Mouse (Mus musculus) brain, embryonic 14.5 days (tissue): ENCODE data around the gene Cutal. TPM values are rescaled to one million over a fixed set of nuclear protein-coding genes. Genes with fewer than 3 reads are reported as not detected.

Experiments
- DNase-seq: peaks from one replicate; pipeline ENCODE4 v3.0.0-alpha.2; 2011; ENCODE audit warnings: low read depth
- CTCF ChIP-seq: fragments of 200-500 bp; IDR thresholded peaks from 2 replicates; pipeline ENCODE4 v1.5.1; 2012; ENCODE audit warnings: inconsistent platforms, mild to moderate bottlenecking, moderate library complexity, borderline replicate concordance; ENCODE audit not compliant: insufficient read depth, insufficient read length; ENCODE audit errors: extremely low read depth
- POLR2A ChIP-seq: fragments of 200-500 bp; IDR thresholded peaks from 2 replicates; pipeline ENCODE4 v1.6.1; 2012; ENCODE audit warnings: mild to moderate bottlenecking, inconsistent platforms, borderline replicate concordance; ENCODE audit not compliant: poor library complexity, insufficient read depth, insufficient read length, severe bottlenecking; ENCODE audit errors: extremely low read depth
- polyA plus RNA-seq: library from polyadenylated mRNA; depleted of rRNA; stranded (reverse); fragments of >200 nt; gene quantifications from 2 replicates; pipeline ENCODE4 v1.2.3, GENCODE M21; 2012; rRNA removed

The Cutal gene
- polyA plus RNA-seq, 1 experiment: 0.16 TPM

DNA sequence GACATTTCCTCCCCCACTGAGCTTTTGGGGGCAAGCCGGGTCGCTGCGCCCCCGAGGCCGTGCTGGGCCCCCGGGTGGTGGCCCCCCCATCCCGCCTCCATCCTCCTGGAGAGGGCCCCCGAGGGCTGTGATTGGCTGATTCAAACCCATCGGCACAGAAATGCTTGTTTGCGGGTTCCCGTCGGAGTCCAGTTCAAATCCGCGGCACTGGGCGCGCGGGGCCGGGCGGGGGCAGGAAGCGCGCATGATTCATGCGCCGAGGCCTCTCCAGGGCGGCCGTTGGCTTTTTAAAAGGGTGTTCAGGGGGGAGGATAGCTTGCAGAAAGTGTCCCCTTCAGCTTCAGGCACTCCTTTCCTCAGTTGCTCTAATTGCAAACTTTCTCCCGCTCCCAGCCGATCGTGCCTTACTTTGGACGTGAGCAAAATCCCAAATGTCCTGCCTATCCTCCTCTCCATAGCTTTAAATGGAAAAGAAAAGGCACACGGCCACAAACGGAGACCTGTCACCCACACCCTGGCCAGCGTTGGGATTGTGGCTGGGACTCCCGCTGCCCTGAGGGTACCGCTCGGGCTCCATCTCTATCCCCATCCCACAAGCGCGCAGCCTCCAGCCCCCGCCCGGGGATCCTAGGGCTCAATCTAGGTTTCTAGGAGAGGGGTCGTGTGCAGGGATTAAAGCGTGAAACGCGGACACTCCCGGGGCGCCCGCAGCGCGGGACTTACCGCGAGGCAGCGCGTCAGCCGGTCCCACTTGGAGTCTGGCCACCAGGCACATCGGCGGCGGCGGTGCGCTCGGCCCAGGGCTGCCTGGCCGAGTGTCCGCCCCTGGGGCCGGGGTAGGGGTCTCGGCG lies 39.2 kb downstream of the Cutal start, which contains the start of gene Phf19:
Gene Phf19, minus strand, starts transcription at position 809 of the 851 bp plus-strand sequence.
- peak; percentile 49 for DNase-seq
- TF ChIP-seq POLR2A (no peak), CTCF (no peak)

DNA sequence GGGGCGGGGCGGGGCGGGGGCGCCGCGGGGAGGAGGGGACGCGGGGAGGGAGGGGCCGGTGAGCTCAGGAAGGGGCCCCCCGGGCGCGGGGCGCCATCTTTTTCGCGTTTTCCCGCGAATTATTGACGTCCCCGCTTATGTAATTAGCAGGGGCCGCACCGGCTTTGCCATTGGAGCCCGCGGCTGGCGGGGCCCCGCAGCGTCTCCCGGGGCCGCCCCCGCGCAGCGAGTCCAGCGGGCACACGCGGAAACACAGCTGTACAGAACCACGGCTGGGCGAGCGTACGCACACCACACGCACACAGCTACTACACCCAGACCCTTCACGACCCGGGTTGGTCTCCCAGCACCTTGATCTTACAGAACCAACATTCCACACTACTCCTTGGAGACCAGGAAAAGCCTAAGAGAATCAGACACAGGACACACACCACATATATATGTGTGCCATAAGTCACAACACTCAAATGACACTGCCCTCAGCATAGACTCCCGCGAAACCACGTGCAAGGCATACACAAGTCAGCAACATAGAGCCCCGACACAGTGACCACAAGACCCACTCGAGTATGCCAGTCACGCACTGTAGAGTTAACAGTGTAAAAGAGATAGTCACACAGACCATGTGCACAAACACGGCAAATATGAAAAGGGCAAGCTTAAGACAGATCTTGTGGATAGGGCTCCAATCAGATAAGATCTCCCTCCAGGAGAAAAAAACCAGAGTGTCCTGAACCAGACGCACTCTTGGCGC lies 40.0 kb downstream of the Cutal start:
- DNase-seq: peak; percentile 47
- TF ChIP-seq CTCF (no peak), POLR2A (no peak)

DNA sequence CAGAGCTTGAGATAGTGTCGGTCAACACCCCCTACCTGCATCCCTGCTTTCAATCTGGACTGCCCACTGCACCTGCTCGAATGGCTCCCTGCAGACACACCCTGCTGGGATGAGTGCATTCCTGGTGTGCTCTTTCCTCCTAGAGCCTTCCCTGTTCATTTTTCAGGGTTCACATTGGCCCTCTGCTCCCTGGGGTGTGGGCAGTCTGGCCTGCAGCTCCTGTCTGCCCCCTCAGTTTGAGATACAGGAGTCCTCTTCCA lies 40.6 kb downstream of the Cutal start:
- DNase-seq: no peak
- TF ChIP-seq CTCF (no peak), POLR2A (no peak)

DNA sequence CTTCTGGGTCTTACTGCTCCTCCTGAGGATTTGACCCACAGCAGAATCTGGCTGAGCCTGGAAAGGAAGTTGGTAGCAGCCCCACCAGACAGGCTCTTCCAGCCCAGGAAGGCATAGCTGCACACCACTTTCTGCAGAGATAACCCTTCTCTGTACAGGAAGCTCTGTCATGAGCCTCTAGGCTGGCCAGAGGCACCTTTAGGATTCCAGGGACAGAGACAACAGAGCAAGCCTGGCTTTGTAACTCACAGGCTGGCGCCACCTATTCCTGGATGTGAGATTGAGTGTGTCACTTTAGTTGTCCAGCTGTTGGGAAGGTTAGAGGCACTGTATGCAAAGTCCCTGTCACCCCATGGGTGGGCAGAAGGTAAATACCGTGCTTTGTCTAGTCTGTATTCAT lies 40.9 kb downstream of the Cutal start:
- TF ChIP-seq CTCF (no peak), POLR2A (no peak)

DNA sequence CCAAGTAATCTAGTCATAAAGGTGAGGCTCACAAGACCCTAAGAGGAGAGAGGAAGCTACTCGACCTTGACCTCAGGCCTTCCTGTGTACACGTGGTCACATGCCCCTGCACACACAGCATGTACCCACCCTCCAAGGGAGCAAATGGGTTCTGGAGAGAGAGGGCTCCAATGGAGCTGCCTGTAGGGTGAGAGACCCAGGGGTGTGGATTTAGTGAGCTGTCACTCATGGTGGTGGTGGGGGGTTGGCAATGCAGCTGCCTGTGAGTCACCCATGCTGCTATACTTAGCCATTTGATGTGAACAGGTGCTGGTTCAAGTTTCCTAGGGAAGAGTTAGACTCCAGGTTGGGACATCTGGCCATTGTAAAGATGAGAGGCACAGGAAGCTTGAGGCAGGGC lies 45.9 kb downstream of the Cutal start:
- no peak for TF ChIP-seq CTCF
- TF ChIP-seq POLR2A: no peak

More for the DNA sequence above, 40.9 kb downstream of the Cutal start:
- no peak for DNase-seq

DNA sequence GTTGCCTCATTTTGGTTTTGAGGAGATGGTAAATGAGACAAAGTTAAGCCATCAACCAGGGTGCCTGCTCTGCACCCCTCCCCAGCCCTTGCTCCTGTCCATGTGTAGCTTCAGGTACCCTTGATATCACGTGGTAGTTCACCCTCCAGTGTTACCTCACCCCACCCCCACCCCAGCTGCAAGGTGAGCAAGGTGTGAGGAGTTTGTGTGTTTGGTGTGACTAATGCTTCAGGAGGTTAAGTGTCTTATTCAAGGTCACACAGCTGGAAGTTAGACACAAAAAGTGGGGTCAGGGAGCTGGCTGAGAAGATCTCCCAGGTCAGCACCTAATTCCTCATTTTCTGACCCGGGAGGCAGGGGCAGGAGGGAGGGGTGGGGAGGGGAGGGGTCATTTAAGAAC lies 48.5 kb downstream of the Cutal start:
- TF ChIP-seq CTCF (no peak), POLR2A (no peak)
- DNase-seq: no peak

More for the DNA sequence above, 45.9 kb downstream of the Cutal start:
- no peak for DNase-seq

DNA sequence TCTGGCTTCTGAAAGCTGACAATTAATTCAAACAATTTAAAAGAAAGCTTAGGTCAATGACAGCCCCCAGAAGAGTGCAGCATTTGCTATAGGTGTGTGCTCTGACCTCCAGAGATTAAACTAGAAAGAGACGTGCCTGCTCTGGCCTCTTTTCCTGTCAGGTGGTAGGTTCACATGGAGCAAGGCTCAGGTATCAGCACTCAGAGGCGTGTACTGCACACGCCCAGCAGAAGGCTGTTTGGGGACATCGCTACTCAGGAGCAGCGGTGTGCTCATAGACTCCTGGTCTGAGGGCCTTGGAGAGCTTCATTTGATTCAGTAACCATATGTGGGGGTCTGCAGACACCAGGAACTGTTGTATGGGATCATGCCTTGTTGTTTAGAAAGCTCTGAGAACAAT lies 53.1 kb downstream of the Cutal start:
- TF ChIP-seq POLR2A: no peak
- TF ChIP-seq CTCF: no peak
- DNase-seq: no peak

DNA sequence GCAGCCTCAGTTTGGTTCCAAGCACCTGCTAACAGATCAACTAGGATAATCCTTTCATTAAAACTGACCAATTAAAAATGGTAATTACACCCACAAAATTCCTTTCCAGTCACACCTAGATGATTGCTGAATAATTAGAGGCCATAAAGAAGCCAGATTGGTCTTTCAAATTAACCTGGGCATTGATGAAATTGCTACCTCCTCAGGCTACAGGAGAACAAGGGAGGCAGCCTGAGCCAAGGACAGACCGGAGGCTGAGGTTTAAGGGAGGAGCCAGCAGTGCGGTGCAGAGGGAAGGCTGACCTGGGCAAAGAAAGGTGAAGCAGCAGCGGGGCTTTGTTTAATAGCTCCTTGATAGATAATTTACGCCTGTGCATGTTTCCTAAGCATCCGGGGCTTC lies 63.3 kb downstream of the Cutal start:
- no peak for TF ChIP-seq POLR2A
- no peak for TF ChIP-seq CTCF
- DNase-seq: no peak

DNA sequence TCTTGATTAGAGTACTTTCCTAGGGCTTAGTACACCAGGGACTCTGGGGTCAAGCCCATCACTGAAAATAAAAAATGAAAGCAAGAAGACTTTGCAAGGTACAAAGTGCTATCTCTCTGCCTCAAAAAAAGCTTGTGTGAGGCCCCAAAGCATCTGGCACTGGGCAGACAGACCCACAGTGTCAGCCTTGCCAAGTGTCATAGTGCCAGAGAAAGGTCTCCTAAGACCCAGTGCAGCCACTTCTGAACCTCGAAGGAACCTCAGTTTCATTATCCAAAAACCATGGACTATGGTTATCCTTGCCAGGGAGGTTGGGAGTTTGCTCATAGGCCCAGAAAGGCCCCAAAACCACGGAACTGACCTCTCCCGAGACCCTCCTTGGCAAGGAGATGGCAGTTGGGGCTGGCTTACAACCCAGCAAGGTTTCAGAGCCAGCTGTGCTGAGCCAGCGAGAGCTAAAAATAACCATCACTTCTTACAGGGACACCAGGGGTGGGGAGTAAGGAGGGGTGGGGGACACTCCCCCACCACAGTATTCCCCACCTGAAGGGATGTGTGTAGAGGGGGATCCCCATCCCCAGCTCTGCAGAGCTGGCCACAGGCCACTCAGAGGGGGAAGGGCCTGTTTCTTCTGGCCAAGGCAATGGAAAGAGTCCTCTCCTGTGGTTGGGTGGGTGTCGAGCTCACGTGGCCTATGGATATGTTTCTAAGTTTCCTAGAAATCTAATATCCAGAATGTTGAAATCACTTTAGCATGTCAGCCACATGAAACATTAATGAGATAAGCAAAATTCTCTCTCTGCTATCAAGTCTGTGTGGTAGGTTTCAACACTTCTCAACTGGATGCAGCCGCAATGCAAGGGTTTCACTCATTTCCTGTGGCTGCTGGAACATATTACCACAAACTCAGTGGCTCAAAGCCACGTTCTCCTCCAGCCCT lies 64.3 kb downstream of the Cutal start:
- DNase-seq: no peak

DNA sequence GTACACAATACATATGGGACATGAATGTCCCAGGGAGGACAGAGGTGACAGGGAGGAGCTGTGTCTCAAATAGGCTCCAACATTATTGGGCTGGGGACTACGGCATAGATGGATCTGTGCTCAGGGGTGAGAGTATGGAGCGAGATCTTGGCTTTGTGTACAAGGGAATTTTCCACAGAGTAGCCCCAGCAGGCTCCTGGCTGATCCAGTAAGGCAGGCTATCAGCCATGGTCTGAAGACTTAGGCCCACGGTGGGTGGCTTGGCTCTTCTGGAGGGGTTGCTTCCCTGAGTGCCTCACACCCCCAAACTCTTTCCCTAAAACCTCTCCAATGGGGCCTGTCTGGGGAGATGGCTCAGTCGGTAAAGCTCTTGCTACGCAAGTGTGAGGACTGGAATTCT lies 66.0 kb downstream of the Cutal start:
- DNase-seq: no peak
- TF ChIP-seq POLR2A (no peak), CTCF (no peak)

More for the DNA sequence above, 64.3 kb downstream of the Cutal start:
- TF ChIP-seq CTCF: no peak

DNA sequence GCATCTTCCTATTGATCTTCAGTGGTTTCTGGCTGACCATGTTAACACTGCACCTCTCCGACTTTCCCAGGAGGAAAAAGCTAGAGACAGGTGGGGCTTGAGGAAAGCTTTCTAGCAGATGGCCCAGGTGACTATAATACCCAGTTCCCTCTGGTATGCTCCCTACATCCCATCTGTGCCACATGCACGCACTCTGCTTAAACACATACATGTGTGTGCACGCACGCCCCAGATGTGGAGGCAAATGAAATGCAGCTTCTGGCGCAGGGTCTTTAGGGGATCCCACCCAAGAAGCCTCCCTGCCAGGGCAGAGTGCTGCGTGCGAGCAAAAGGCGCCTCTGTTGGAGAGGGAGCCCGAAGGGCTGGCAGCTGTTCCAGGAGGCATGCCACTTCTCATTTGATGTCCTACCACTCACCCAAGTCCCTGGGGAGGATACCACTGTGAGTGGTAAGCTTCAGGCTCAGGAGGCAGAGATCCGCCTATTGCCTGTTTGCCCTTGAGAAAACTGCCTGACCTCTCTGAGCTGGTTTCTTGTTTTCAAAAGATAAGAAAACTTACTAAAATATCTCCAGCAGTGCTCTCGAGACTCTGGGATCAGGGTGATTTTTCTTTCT lies 67.0 kb downstream of the Cutal start:
- DNase-seq: no peak
- TF ChIP-seq POLR2A: no peak
- TF ChIP-seq CTCF: no peak

Other genes with a start within 250 kb of the Cutal start
- 40.0 and 61.7 TPM in 2 replicates for gene Gapvd1, start 119.2 kb upstream of the Cutal start, polyA plus RNA-seq
- 361 and 367 TPM in 2 replicates for gene Hspa5, start 102.4 kb upstream of the Cutal start, polyA plus RNA-seq
- gene Rabepk, start 74.5 kb upstream of the Cutal start, polyA plus RNA-seq: 18.6 and 21.0 TPM in 2 replicates
- gene Fbxw2, start 48.1 kb upstream of the Cutal start, polyA plus RNA-seq: 60.9 and 67.3 TPM in 2 replicates
- 0.06 TPM in 1 of 2 replicates, not detected in the other for gene Gm34653, start 41.4 kb upstream of the Cutal start, polyA plus RNA-seq
- 42.4 and 44.3 TPM in 2 replicates for gene Psmd5, start 572 bp downstream of the Cutal start, polyA plus RNA-seq
- 3.6 and 5.7 TPM in 2 replicates for gene Phf19, start 39.6 kb downstream of the Cutal start, polyA plus RNA-seq
- gene Traf1, start 87.4 kb downstream of the Cutal start, polyA plus RNA-seq: 1.4 and 2.4 TPM in 2 replicates
- gene Hc, start 187.0 kb downstream of the Cutal start, polyA plus RNA-seq: 0.38 and 0.40 TPM in 2 replicates
- 0.71 TPM in 2 replicates for gene AI182371, start 227.1 kb downstream of the Cutal start, polyA plus RNA-seq
- 20.5 and 23.6 TPM in 2 replicates for gene Cntrl, start 235.1 kb downstream of the Cutal start, polyA plus RNA-seq